Mouse (Mus musculus) E14TG2a.4 (cell line): Measurements from ENCODE around the gene Dnajc22.

ENCODE experiments used
- H3K27me3 ChIP-seq: 2 replicates; pipeline ENCODE4 v1.6.1; 2014; ENCODE audit warnings: low read length, control low read depth; ENCODE audit not compliant: insufficient read depth
- H3K36me3 ChIP-seq: 2 replicates; pipeline ENCODE4 v1.6.1; 2014; ENCODE audit warnings: low read length, control low read depth; ENCODE audit not compliant: insufficient read depth
- H3K4me1 ChIP-seq: replicated peaks from 2 replicates; pipeline ENCODE4 v1.6.1; 2014; ENCODE audit warnings: low read depth, low read length, control low read depth
- H3K4me3 ChIP-seq: replicated peaks from 2 replicates; pipeline ENCODE4 v1.5.1; 2014; ENCODE audit warnings: mild to moderate bottlenecking, low read length
- H3K9me3 ChIP-seq: 2 replicates; pipeline ENCODE4 v1.6.1; 2014; ENCODE audit warnings: low read length, control low read depth
- CTCF ChIP-seq: conservative IDR thresholded peaks from 2 replicates; pipeline ENCODE4 v1.5.1; 2014; ENCODE audit warnings: low read length
- NANOG ChIP-seq: IDR thresholded peaks from 2 replicates; pipeline ENCODE4 v1.6.1; 2014; ENCODE audit warnings: borderline replicate concordance, low read length, mixed read lengths
- POU5F1 ChIP-seq: IDR thresholded peaks from 2 replicates; pipeline ENCODE4 v1.6.1; 2014; ENCODE audit warnings: low read length, borderline replicate concordance

Dnajc22 gene

DNA sequence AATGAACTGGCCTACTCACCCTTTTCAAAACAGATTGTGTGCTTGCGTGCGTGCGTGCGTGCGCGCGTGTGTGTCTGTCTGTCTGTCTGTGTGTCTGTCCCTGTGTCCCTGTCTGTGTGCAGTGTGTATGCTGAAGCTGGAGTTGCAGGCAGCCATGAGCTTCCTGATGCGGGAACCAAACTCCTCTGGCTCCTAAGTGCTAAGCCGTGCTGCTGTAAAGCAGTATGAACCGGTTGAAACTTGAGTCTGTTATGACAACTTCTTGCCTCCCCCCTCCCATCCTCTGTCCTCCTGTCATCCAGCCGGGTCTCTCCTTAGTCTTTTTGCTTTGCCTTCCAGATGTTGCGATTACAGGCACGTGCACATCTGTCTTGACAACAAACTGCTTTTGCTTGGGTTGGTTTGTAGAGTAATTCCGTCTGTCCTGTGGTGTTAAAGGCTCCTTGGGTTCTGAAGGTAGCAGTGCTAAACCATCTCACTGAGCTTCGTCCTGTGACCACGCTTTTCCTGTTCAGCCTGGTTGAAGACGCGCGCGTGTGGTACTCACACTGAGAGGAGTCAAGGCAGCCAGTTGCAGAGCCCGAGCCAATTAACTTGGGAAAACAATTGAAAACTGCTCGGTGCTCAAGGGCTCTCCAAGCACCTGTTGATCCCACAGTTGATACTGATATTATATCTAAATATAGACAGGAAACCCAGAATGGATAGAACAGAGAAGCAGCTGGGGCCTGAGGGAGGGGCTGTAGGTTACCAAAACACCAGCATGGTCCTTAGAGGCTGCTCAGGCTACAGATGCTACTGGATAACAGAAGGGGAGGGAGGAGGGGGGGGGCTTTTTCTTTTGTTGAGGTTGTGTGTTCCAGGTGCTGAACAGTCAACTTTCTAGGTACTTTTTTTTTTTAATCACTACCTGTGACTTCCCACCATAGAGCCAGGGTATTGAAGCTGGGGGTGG is 37.3 kb downstream of the Dnajc22 start:
- H3K9me3 ChIP-seq, result no peaks in the 10 kb centered on the region
- TF ChIP-seq CTCF, result no peak
- TF ChIP-seq POU5F1, result no peak
- TF ChIP-seq NANOG, result no peak
- H3K4me1 ChIP-seq, result peaks cover 62% of the 10 kb centered on the region
- H3K27me3 ChIP-seq, result no peaks in the 10 kb centered on the region
- peaks cover 28% of the 10 kb centered on the region for H3K36me3 ChIP-seq
- H3K4me3 ChIP-seq, result peak overlapping the region; percentile 55

- Histone ChIP-seq H3K36me3 (peaks cover 27% of the 10 kb centered on the region), H3K27me3 (no peaks in the 10 kb centered on the region), H3K9me3 (no peaks in the 10 kb centered on the region), H3K4me1 (peaks cover 75% of the 10 kb centered on the region), H3K4me3 (no peak overlapping the region)
- TF ChIP-seq CTCF, result no peak
- TF ChIP-seq NANOG, result no peak
- no peak for TF ChIP-seq POU5F1
These were observed 45.4 kb downstream of the Dnajc22 start for GRCm38 (mm10) chr15:99138389-99138788.

DNA sequence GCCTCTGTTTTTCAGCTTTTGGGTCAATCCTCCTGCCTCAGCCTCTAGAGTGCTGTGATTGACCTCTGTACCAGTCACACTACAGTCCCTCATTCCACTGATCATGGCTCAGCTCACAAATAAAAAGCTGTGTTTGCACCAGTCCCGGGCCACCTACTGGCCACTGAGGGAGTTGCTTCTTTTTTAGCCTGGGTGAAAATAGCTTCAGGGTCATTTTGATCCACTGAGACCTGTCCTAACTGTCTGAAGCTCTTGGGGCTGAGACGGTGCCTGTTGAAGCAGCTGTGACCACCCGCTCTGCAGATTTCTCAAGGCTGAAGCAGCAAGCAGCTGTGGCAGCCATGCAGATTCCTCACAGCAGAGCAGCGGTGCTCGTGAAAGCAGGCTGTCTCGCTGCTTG is 46.7 kb downstream of the Dnajc22 start:
- H3K27me3 ChIP-seq, result no peaks in the 10 kb centered on the region
- peaks cover 67% of the 10 kb centered on the region for H3K4me1 ChIP-seq
- no peak for TF ChIP-seq POU5F1
- TF ChIP-seq CTCF, result peak; percentile 89
- H3K36me3 ChIP-seq, result peaks cover 27% of the 10 kb centered on the region
- H3K4me3 ChIP-seq, result no peak overlapping the region; the same call in 1 of the 2 replicates
- no peaks in the 10 kb centered on the region for H3K9me3 ChIP-seq

GRCm38 (mm10) chr15:99150516-99150915 is 57.5 kb downstream of the Dnajc22 start:
- Histone ChIP-seq H3K9me3 (no peaks in the 10 kb centered on the region), H3K27me3 (no peaks in the 10 kb centered on the region), H3K4me3 (no peak overlapping the region), H3K36me3 (peaks cover 59% of the 10 kb centered on the region), H3K4me1 (peaks cover 33% of the 10 kb centered on the region)
- TF ChIP-seq NANOG (no peak), POU5F1 (no peak), CTCF (no peak)

DNA sequence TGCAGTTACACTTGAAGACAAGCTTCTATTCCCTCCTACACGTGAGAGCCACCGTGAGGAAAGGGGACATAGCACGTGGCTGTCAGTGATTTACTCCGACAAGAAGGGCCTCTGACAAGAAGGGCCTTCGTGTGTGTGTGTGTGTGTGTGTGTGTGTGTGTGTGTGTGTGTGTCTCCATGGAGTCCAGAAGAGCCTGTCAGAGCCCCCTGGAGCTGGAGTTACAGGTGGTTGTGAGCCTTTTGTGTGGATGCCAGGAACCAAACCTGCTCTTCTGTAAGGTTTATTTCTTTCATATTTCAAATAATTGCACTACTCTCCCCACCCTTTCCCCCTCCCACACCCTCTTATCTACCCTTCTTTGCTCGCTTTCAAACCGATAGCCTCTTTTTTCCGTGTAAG is 58.4 kb downstream of the Dnajc22 start:
- no peak for TF ChIP-seq NANOG
- no peak for TF ChIP-seq CTCF
- H3K4me3 ChIP-seq, result no peak overlapping the region
- no peaks in the 10 kb centered on the region for H3K27me3 ChIP-seq
- peaks cover 28% of the 10 kb centered on the region for H3K4me1 ChIP-seq
- peaks cover 51% of the 10 kb centered on the region for H3K36me3 ChIP-seq
- no peaks in the 10 kb centered on the region for H3K9me3 ChIP-seq

DNA sequence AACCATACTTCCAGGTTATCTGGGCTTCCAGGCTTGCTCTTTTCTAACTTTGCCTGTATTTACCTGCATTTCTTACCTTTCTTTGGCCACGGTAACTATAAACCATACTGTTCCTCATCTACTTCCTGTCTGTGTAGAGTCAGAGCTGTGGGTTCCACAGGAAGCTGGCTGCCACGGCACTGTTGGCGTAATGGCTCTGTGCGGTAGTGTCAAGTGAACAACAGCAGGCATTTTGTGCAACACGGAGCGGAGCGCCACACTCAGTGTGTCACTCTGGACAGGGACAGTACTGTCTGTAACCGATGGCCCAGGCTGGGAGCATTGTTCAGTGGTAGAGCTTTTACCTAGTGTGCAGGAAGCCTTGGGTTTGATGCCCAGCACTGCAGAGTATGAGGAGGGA is 60.5 kb downstream of the Dnajc22 start:
- H3K36me3 ChIP-seq, result peaks cover 38% of the 10 kb centered on the region
- H3K4me1 ChIP-seq, result peaks cover 18% of the 10 kb centered on the region
- H3K9me3 ChIP-seq, result no peaks in the 10 kb centered on the region
- H3K4me3 ChIP-seq, result no peak overlapping the region
- TF ChIP-seq POU5F1 (no peak), NANOG (no peak), CTCF (no peak)
- no peaks in the 10 kb centered on the region for H3K27me3 ChIP-seq
